Mouse (Mus musculus): ENCODE measurements around the gene Thy1.

- TF ChIP-seq CTCF (IDR thresholded peaks at IDR 0.05; ENCODE audit: control insufficient read depth, insufficient read depth, low read length) = no peak
- TF ChIP-seq POLR2A (IDR thresholded peaks at IDR 0.05; ENCODE audit: borderline replicate concordance, control insufficient read depth, low read depth, low read length) = no peak
Observed at GRCm38 (mm10) chr9:44049381-44050165, 6.4 kb downstream of the Thy1 start.
